Mouse (Mus musculus): ENCODE data around the gene Col6a2. TPM values are rescaled to one million over a fixed set of nuclear protein-coding genes. Genes with fewer than 3 reads are reported as not detected.

The Col6a2 gene
- polyA plus RNA-seq, 1 experiment from 2014 or later: 88.8 TPM

GRCm38 (mm10) chr10:76575374-76575773, 48.1 kb downstream of the Col6a2 start, which contains the start of gene Ftcd:
Gene Ftcd (plus strand): TSS chr10:76575648.
- Histone ChIP-seq H3K4me1 (no peaks in the 10 kb centered on the region), H3K27me3 (no peaks in the 10 kb centered on the region), H3K4me3 (replicated peaks) (no peak within 1 kb of the TSS), H3K27ac (no peak within 1 kb of the TSS), H3K9ac (no peak within 1 kb of the TSS), H3K9me3 (replicated peaks) (no peaks in the 10 kb centered on the region), H3K36me3 (no peaks in the 10 kb centered on the region), H3K4me2 (no peak within 1 kb of the TSS)
- ATAC-seq (replicated peaks; ENCODE audit: low FRiP score): no peak
- WGBS: 90% methylated on average over 3 of the region's 3 CpGs

- ATAC-seq (replicated peaks; ENCODE audit: low FRiP score): no peak
- Histone ChIP-seq H3K27me3 (no peaks in the 10 kb centered on the region), H3K27ac (no peak overlapping the region), H3K9ac (no peak overlapping the region), H3K4me3 (replicated peaks) (no peak overlapping the region), H3K36me3 (no peaks in the 10 kb centered on the region), H3K4me2 (no peak overlapping the region), H3K9me3 (replicated peaks) (no peaks in the 10 kb centered on the region), H3K4me1 (no peaks in the 10 kb centered on the region)
- WGBS: 76% methylated on average over 3 of the region's 3 CpGs
Observed at GRCm38 (mm10) chr10:76572151-76572550, 51.3 kb downstream of the Col6a2 start.

- H3K27ac ChIP-seq: no peak overlapping the region
- 74% methylated on average over 2 of the region's 2 CpGs for WGBS
- H3K36me3 ChIP-seq: no peaks in the 10 kb centered on the region
- H3K4me2 ChIP-seq: no peak overlapping the region
- ATAC-seq (replicated peaks; ENCODE audit: low FRiP score): no peak
- no peaks in the 10 kb centered on the region for H3K27me3 ChIP-seq
- H3K4me1 ChIP-seq: no peaks in the 10 kb centered on the region
- H3K4me3 ChIP-seq (replicated peaks): no peak overlapping the region
- no peak overlapping the region for H3K9ac ChIP-seq
- H3K9me3 ChIP-seq (replicated peaks): no peaks in the 10 kb centered on the region
Observed at GRCm38 (mm10) chr10:76571070-76571469, 52.4 kb downstream of the Col6a2 start.

- 86% methylated on average over 22 of the region's 22 CpGs for WGBS
- Histone ChIP-seq H3K4me2 (no peak overlapping the region), H3K27me3 (no peaks in the 10 kb centered on the region), H3K4me3 (replicated peaks) (no peak overlapping the region), H3K36me3 (no peaks in the 10 kb centered on the region), H3K27ac (no peak overlapping the region), H3K9me3 (replicated peaks) (no peaks in the 10 kb centered on the region), H3K9ac (no peak overlapping the region), H3K4me1 (no peaks in the 10 kb centered on the region)
- ATAC-seq (replicated peaks; ENCODE audit: low FRiP score): no peak
Observed at GRCm38 (mm10) chr10:76569996-76570685, 53.3 kb downstream of the Col6a2 start.

GRCm38 (mm10) chr10:76561972-76562371, 61.5 kb downstream of the Col6a2 start, which contains the start of gene Spatc1l:
Gene Spatc1l (plus strand): TSS chr10:76562272.
- H3K4me3 ChIP-seq (replicated peaks): no peak within 1 kb of the TSS
- no peaks in the 10 kb centered on the region for H3K27me3 ChIP-seq
- no peak within 1 kb of the TSS for H3K4me2 ChIP-seq
- no peaks in the 10 kb centered on the region for H3K36me3 ChIP-seq
- no peaks in the 10 kb centered on the region for H3K4me1 ChIP-seq
- H3K9me3 ChIP-seq (replicated peaks): no peaks in the 10 kb centered on the region
- no peak for ATAC-seq (replicated peaks; ENCODE audit: low FRiP score)
- no peak within 1 kb of the TSS for H3K27ac ChIP-seq
- H3K9ac ChIP-seq: no peak within 1 kb of the TSS
- 90% methylated on average over 10 of the region's 10 CpGs for WGBS

GRCm38 (mm10) chr10:76554061-76554460, 69.4 kb downstream of the Col6a2 start:
- H3K4me3 ChIP-seq (replicated peaks): no peak overlapping the region
- ATAC-seq (replicated peaks; ENCODE audit: low FRiP score): no peak
- no peaks in the 10 kb centered on the region for H3K4me1 ChIP-seq
- 93% methylated on average over 5 of the region's 5 CpGs for WGBS
- H3K9ac ChIP-seq: no peak overlapping the region
- H3K27ac ChIP-seq: no peak overlapping the region
- no peaks in the 10 kb centered on the region for H3K27me3 ChIP-seq
- H3K4me2 ChIP-seq: no peak overlapping the region
- peaks cover 62% of the 10 kb centered on the region for H3K36me3 ChIP-seq
- H3K9me3 ChIP-seq (replicated peaks): no peaks in the 10 kb centered on the region

- ATAC-seq (replicated peaks; ENCODE audit: low FRiP score): no peak
- Histone ChIP-seq H3K9me3 (replicated peaks) (no peaks in the 10 kb centered on the region), H3K36me3 (peaks cover 87% of the 10 kb centered on the region), H3K9ac (no peak overlapping the region), H3K4me3 (replicated peaks) (no peak overlapping the region), H3K4me1 (no peaks in the 10 kb centered on the region), H3K27me3 (no peaks in the 10 kb centered on the region), H3K4me2 (no peak overlapping the region), H3K27ac (no peak overlapping the region)
- WGBS: 89% methylated on average over 3 of the region's 3 CpGs
Observed at GRCm38 (mm10) chr10:76551556-76551955, 71.9 kb downstream of the Col6a2 start.

GRCm38 (mm10) chr10:76550458-76550857, 73.0 kb downstream of the Col6a2 start:
- no peaks in the 10 kb centered on the region for H3K27me3 ChIP-seq
- H3K36me3 ChIP-seq: peaks cover 93% of the 10 kb centered on the region
- 88% methylated on average over 5 of the region's 5 CpGs for WGBS
- H3K4me2 ChIP-seq: no peak overlapping the region
- no peak overlapping the region for H3K9ac ChIP-seq
- no peak for ATAC-seq (replicated peaks; ENCODE audit: low FRiP score)
- no peaks in the 10 kb centered on the region for H3K9me3 ChIP-seq (replicated peaks)
- H3K27ac ChIP-seq: no peak overlapping the region
- H3K4me1 ChIP-seq: no peaks in the 10 kb centered on the region
- no peak overlapping the region for H3K4me3 ChIP-seq (replicated peaks)

- H3K4me3 ChIP-seq (replicated peaks): no peak overlapping the region
- H3K9me3 ChIP-seq (replicated peaks): no peaks in the 10 kb centered on the region
- H3K4me2 ChIP-seq: no peak overlapping the region
- no peak overlapping the region for H3K9ac ChIP-seq
- no peak overlapping the region for H3K27ac ChIP-seq
- no peaks in the 10 kb centered on the region for H3K4me1 ChIP-seq
- WGBS: 91% methylated on average over 8 of the region's 8 CpGs
- H3K36me3 ChIP-seq: peaks cover 100% of the 10 kb centered on the region
- ATAC-seq (replicated peaks; ENCODE audit: low FRiP score): no peak
- H3K27me3 ChIP-seq: no peaks in the 10 kb centered on the region
Observed at GRCm38 (mm10) chr10:76548218-76548617, 75.2 kb downstream of the Col6a2 start.

- 78% methylated on average over 8 of the region's 8 CpGs for WGBS
- H3K4me2 ChIP-seq: no peak overlapping the region
- H3K9ac ChIP-seq: no peak overlapping the region
- no peaks in the 10 kb centered on the region for H3K4me1 ChIP-seq
- peaks cover 100% of the 10 kb centered on the region for H3K36me3 ChIP-seq
- H3K27ac ChIP-seq: no peak overlapping the region
- no peaks in the 10 kb centered on the region for H3K27me3 ChIP-seq
- H3K9me3 ChIP-seq (replicated peaks): no peaks in the 10 kb centered on the region
- ATAC-seq (replicated peaks; ENCODE audit: low FRiP score): no peak
- no peak overlapping the region for H3K4me3 ChIP-seq (replicated peaks)
Observed at GRCm38 (mm10) chr10:76546566-76546965, 76.9 kb downstream of the Col6a2 start.

Other genes with a start within 250 kb of the Col6a2 start
- gene AC141477.1, start 183.2 kb downstream of the Col6a2 start, polyA plus RNA-seq (2015; fragmentation: Nextera tagmentation; extraction: Ambion mirVana): not detected in 2 replicates
- gene Pcnt, start 180.8 kb downstream of the Col6a2 start, polyA plus RNA-seq (2015; fragmentation: Nextera tagmentation; extraction: Ambion mirVana): 13.4 and 16.9 TPM in 2 replicates
- gene 2610028H24Rik, start 174.5 kb downstream of the Col6a2 start, polyA plus RNA-seq (2015; fragmentation: Nextera tagmentation; extraction: Ambion mirVana): not detected in 2 replicates
- gene Mcm3ap, start 154.7 kb downstream of the Col6a2 start, polyA plus RNA-seq (2015; fragmentation: Nextera tagmentation; extraction: Ambion mirVana): 50.9 and 52.1 TPM in 2 replicates
- 7.5 and 7.8 TPM in 2 replicates for gene Ybey, start 154.5 kb downstream of the Col6a2 start, polyA plus RNA-seq (2015; fragmentation: Nextera tagmentation; extraction: Ambion mirVana)
- gene Lss, start 92.0 kb downstream of the Col6a2 start, polyA plus RNA-seq (2015; fragmentation: Nextera tagmentation; extraction: Ambion mirVana): 19.0 and 27.4 TPM in 2 replicates
- gene Spatc1l, start 61.4 kb downstream of the Col6a2 start, polyA plus RNA-seq (2015; fragmentation: Nextera tagmentation; extraction: Ambion mirVana): not detected in 2 replicates
- 0.66 and 0.97 TPM in 2 replicates for gene Ftcd, start 48.0 kb downstream of the Col6a2 start, polyA plus RNA-seq (2015; fragmentation: Nextera tagmentation; extraction: Ambion mirVana)
- gene Col6a1, start 102.5 kb upstream of the Col6a2 start, polyA plus RNA-seq (2015; fragmentation: Nextera tagmentation; extraction: Ambion mirVana): 75.3 and 112 TPM in 2 replicates